Mouse (Mus musculus): ENCODE data around the gene Anapc4. TPM values are rescaled to one million over a fixed set of nuclear protein-coding genes. Genes with fewer than 3 reads are reported as not detected.

Anapc4 gene
- polyA plus RNA-seq, 1 experiment from 2014 or later = 98.7 TPM

GRCm38 (mm10) chr5:52904671-52905070 lies 70.9 kb downstream of the Anapc4 start:
- ATAC-seq (ENCODE audit: insufficient number of reproducible peaks, insufficient read depth, low FRiP score, low read depth) = no peak
- Histone ChIP-seq H3K4me2 (replicated peaks; ENCODE audit: low read depth, low read length) (no peak overlapping the region), H3K9ac (replicated peaks; ENCODE audit: low read depth, low read length) (no peak overlapping the region), H3K36me3 (ENCODE audit: control insufficient read depth, insufficient read depth, low read length) (no peaks in the 10 kb centered on the region), H3K4me1 (ENCODE audit: control insufficient read depth, insufficient read depth, low read length) (no peaks in the 10 kb centered on the region), H3K4me3 (ENCODE audit: low read depth, low read length) (no peak overlapping the region), H3K9me3 (ENCODE audit: control insufficient read depth, low read depth, low read length) (no peaks in the 10 kb centered on the region), H3K27ac (ENCODE audit: low read length) (no peak overlapping the region), H3K27me3 (ENCODE audit: control insufficient read depth, insufficient read depth, low read length) (no peaks in the 10 kb centered on the region)
- WGBS = 24% methylated on average over 6 of the region's 6 CpGs

- Histone ChIP-seq H3K36me3 (ENCODE audit: control insufficient read depth, insufficient read depth, low read length) (no peaks in the 10 kb centered on the region), H3K27me3 (ENCODE audit: control insufficient read depth, insufficient read depth, low read length) (no peaks in the 10 kb centered on the region), H3K4me3 (ENCODE audit: low read depth, low read length) (no peak overlapping the region), H3K9me3 (ENCODE audit: control insufficient read depth, low read depth, low read length) (no peaks in the 10 kb centered on the region), H3K4me1 (ENCODE audit: control insufficient read depth, insufficient read depth, low read length) (no peaks in the 10 kb centered on the region), H3K4me2 (replicated peaks; ENCODE audit: low read depth, low read length) (no peak overlapping the region), H3K27ac (ENCODE audit: low read length) (no peak overlapping the region), H3K9ac (replicated peaks; ENCODE audit: low read depth, low read length) (no peak overlapping the region)
- ATAC-seq (ENCODE audit: insufficient number of reproducible peaks, insufficient read depth, low FRiP score, low read depth) = no peak
- WGBS = 88% methylated on average over 3 of the region's 3 CpGs
These were observed 74.4 kb downstream of the Anapc4 start for GRCm38 (mm10) chr5:52908246-52908645.

- no peak; the same call in 1 of the 2 replicates for ATAC-seq (ENCODE audit: insufficient number of reproducible peaks, insufficient read depth, low FRiP score, low read depth)
- Histone ChIP-seq H3K36me3 (ENCODE audit: control insufficient read depth, insufficient read depth, low read length) (no peaks in the 10 kb centered on the region), H3K4me2 (replicated peaks; ENCODE audit: low read depth, low read length) (peak overlapping the region; percentile 30), H3K9ac (replicated peaks; ENCODE audit: low read depth, low read length) (no peak overlapping the region), H3K4me1 (ENCODE audit: control insufficient read depth, insufficient read depth, low read length) (no peaks in the 10 kb centered on the region), H3K9me3 (ENCODE audit: control insufficient read depth, low read depth, low read length) (no peaks in the 10 kb centered on the region), H3K27me3 (ENCODE audit: control insufficient read depth, insufficient read depth, low read length) (no peaks in the 10 kb centered on the region), H3K27ac (ENCODE audit: low read length) (no peak overlapping the region), H3K4me3 (ENCODE audit: low read depth, low read length) (peak overlapping the region; percentile 6; the same call in 1 of the 2 replicates)
- 29% methylated on average over 12 of the region's 12 CpGs for WGBS
These were observed 76.4 kb downstream of the Anapc4 start for GRCm38 (mm10) chr5:52910159-52910591.

- H3K4me2 ChIP-seq (replicated peaks; ENCODE audit: low read depth, low read length) = no peak overlapping the region
- H3K36me3 ChIP-seq (ENCODE audit: control insufficient read depth, insufficient read depth, low read length) = no peaks in the 10 kb centered on the region
- no peak overlapping the region for H3K4me3 ChIP-seq (ENCODE audit: low read depth, low read length)
- H3K9ac ChIP-seq (replicated peaks; ENCODE audit: low read depth, low read length) = no peak overlapping the region
- WGBS = 89% methylated on average over 10 of the region's 10 CpGs
- no peak overlapping the region for H3K27ac ChIP-seq (ENCODE audit: low read length)
- no peaks in the 10 kb centered on the region for H3K27me3 ChIP-seq (ENCODE audit: control insufficient read depth, insufficient read depth, low read length)
- no peaks in the 10 kb centered on the region for H3K9me3 ChIP-seq (ENCODE audit: control insufficient read depth, low read depth, low read length)
- no peak for ATAC-seq (ENCODE audit: insufficient number of reproducible peaks, insufficient read depth, low FRiP score, low read depth)
- H3K4me1 ChIP-seq (ENCODE audit: control insufficient read depth, insufficient read depth, low read length) = no peaks in the 10 kb centered on the region
These were observed 77.6 kb downstream of the Anapc4 start for GRCm38 (mm10) chr5:52911286-52911870.

GRCm38 (mm10) chr5:52913711-52914110 lies 79.9 kb downstream of the Anapc4 start:
- ATAC-seq (ENCODE audit: insufficient number of reproducible peaks, insufficient read depth, low FRiP score, low read depth) = no peak
- Histone ChIP-seq H3K4me1 (ENCODE audit: control insufficient read depth, insufficient read depth, low read length) (no peaks in the 10 kb centered on the region), H3K36me3 (ENCODE audit: control insufficient read depth, insufficient read depth, low read length) (no peaks in the 10 kb centered on the region), H3K27ac (ENCODE audit: low read length) (no peak overlapping the region), H3K4me2 (replicated peaks; ENCODE audit: low read depth, low read length) (no peak overlapping the region), H3K4me3 (ENCODE audit: low read depth, low read length) (no peak overlapping the region), H3K9me3 (ENCODE audit: control insufficient read depth, low read depth, low read length) (no peaks in the 10 kb centered on the region), H3K9ac (replicated peaks; ENCODE audit: low read depth, low read length) (no peak overlapping the region), H3K27me3 (ENCODE audit: control insufficient read depth, insufficient read depth, low read length) (no peaks in the 10 kb centered on the region)
- 78% methylated on average over 7 of the region's 7 CpGs for WGBS

GRCm38 (mm10) chr5:52916186-52916585 lies 82.4 kb downstream of the Anapc4 start:
- H3K9ac ChIP-seq (replicated peaks; ENCODE audit: low read depth, low read length) = no peak overlapping the region
- ATAC-seq (ENCODE audit: insufficient number of reproducible peaks, insufficient read depth, low FRiP score, low read depth) = no peak
- WGBS = 80% methylated on average over 6 of the region's 6 CpGs
- no peaks in the 10 kb centered on the region for H3K9me3 ChIP-seq (ENCODE audit: control insufficient read depth, low read depth, low read length)
- no peak overlapping the region for H3K4me2 ChIP-seq (replicated peaks; ENCODE audit: low read depth, low read length)
- no peaks in the 10 kb centered on the region for H3K36me3 ChIP-seq (ENCODE audit: control insufficient read depth, insufficient read depth, low read length)
- no peak overlapping the region for H3K27ac ChIP-seq (ENCODE audit: low read length)
- no peak overlapping the region for H3K4me3 ChIP-seq (ENCODE audit: low read depth, low read length)
- H3K4me1 ChIP-seq (ENCODE audit: control insufficient read depth, insufficient read depth, low read length) = no peaks in the 10 kb centered on the region
- H3K27me3 ChIP-seq (ENCODE audit: control insufficient read depth, insufficient read depth, low read length) = no peaks in the 10 kb centered on the region

Other genes with a start within 250 kb of the Anapc4 start
- gene Sepsecs, start 164.3 kb upstream of the Anapc4 start, polyA plus RNA-seq (2014; fragmentation: Nextera tagmentation; extraction: Ambion mirVana) = 9.2 and 10.0 TPM in 2 replicates
- gene Pi4k2b, start 92.4 kb upstream of the Anapc4 start, polyA plus RNA-seq (2014; fragmentation: Nextera tagmentation; extraction: Ambion mirVana) = 23.8 and 27.5 TPM in 2 replicates
- gene Zcchc4, start 58.6 kb upstream of the Anapc4 start, polyA plus RNA-seq (2014; fragmentation: Nextera tagmentation; extraction: Ambion mirVana) = 15.8 and 15.9 TPM in 2 replicates
- 0.07 TPM in 1 of 2 replicates, not detected in the other for gene Slc34a2, start 204.1 kb downstream of the Anapc4 start, polyA plus RNA-seq (2014; fragmentation: Nextera tagmentation; extraction: Ambion mirVana)

Measured in stomach, embryonic 14.5 days (tissue).